Mouse (Mus musculus): ENCODE data around the gene Pold1. TPM values are rescaled to one million over a fixed set of nuclear protein-coding genes. Genes with fewer than 3 reads are reported as not detected.

Pold1 gene
- total RNA-seq, 2 experiments from 2014 or later: 32.0 to 35.2 TPM

DNA sequence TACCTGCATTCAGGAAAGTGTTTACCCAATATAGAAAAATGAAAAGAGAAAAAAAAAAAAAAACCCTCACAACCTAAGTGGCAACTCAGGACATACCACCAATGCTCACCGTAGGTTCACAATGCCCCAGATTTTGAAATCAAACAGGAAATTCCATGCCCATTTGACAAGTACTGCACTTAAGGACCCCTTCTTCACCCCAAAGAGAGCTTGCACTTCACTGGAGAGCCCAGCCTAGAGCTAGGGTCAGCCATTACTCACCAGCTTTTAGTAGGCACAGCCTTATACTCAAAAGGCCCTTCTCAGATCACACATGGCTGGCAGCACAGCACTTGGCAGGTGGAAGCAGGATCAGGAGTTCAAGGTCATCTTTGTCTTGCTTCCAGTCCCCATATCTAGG is 34.5 kb upstream of the Pold1 start:
- no peak for DNase-seq (ENCODE audit: low spot score in 2 of 2)

- DNase-seq (ENCODE audit: low spot score in 2 of 2): no peak
Measured at GRCm38 (mm10) chr7:44582709-44583108, 34.1 kb upstream of the Pold1 start.

GRCm38 (mm10) chr7:44581637-44582036 is 33.0 kb upstream of the Pold1 start:
- DNase-seq (ENCODE audit: low spot score in 2 of 2): no peak

GRCm38 (mm10) chr7:44576333-44576844 is 27.7 kb upstream of the Pold1 start:
- no peak for DNase-seq (ENCODE audit: low spot score in 2 of 2)

- DNase-seq (ENCODE audit: low spot score in 2 of 2): no peak
Measured at GRCm38 (mm10) chr7:44572956-44573484, 24.4 kb upstream of the Pold1 start.

GRCm38 (mm10) chr7:44572213-44572701 is 23.6 kb upstream of the Pold1 start, which contains the start of gene Napsa:
Gene Napsa (plus strand): TSS chr7:44572380.
- no peak for DNase-seq (ENCODE audit: low spot score in 2 of 2)

- DNase-seq (ENCODE audit: low spot score in 2 of 2): no peak
Measured at GRCm38 (mm10) chr7:44571811-44572210, 23.2 kb upstream of the Pold1 start.

GRCm38 (mm10) chr7:44570989-44571388 is 22.3 kb upstream of the Pold1 start:
- no peak for DNase-seq (ENCODE audit: low spot score in 2 of 2)

DNA sequence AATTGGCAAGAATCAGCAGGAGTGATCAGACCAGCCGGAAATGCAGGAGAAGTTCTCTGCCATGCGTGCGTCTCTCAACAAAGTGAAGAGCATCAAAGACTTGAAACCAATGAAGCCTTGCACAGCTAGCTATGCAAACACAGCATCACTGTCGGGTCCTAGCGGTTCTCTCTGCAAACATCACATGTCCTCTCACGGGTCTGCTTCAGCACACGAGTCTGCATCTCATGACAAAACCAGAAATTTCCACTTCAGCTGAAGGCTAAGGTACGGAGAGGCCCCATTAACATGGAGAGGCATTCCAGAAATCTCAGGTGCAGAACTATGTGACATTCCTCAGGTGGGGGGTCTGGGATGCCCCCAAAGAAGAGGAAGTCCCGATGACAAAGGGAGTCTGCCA is 20.2 kb upstream of the Pold1 start:
- DNase-seq (ENCODE audit: low spot score in 2 of 2): no peak

DNA sequence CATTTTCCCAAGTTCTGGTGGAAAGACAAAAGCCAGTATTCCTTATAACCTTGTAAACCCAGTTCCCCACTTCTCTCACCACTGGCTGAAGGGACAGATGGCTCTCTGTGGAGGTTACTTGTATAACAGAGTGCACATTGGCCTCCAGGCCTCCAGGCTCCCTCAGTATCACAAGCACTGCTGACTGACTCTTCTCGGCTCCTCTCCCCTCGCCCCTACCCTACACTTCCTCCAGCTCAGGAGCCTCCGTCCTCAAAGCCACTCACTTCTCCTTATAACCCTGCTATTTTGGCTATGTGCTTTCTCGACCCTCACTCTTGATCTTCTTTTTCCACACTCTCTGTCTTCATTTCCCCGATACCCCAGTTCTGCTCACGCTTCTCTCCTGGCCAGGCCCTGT is 16.8 kb upstream of the Pold1 start:
- no peak for DNase-seq (ENCODE audit: low spot score in 2 of 2)

DNA sequence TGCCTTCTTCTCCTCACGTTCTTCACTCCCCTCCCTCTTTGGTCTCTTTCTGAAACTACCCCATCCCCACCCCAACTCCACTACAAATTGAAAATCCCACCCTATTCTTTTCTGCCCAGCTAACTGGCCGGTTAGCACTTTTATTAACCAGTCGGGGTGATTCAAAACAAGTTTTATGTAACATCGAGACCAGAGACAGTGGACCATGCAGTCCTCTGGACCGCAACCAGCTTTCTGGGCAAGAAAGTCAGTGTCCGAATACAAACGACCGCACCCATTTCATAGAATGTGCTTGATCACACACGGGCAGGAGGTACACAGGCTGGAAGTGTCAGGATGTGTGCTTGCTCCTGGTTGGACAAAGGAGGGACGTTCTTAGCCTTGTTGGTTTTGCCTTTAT is 15.8 kb upstream of the Pold1 start:
- DNase-seq (ENCODE audit: low spot score in 2 of 2): no peak

DNA sequence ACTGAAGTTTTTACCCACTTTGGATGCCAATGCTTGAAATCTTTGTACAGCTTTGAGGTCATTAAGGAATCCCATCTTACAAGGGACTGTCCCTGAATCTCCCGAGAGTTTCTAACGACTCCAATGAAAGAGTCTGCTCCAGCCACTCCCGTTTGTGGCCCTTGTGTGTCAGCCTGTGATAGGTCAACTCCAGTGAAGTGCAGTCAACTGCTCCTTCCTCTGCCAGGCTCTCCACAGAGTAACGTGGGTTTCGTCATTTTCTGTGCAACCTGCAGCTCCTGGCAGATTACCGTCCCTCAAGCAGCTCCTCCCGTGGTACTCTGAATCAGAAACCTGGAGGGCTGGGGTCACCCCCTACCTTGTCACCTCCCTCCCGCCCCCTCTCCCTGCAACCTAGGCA is 14.6 kb upstream of the Pold1 start:
- no peak for DNase-seq (ENCODE audit: low spot score in 2 of 2)

- DNase-seq (ENCODE audit: low spot score in 2 of 2): peak; percentile 62 to 66
Measured at GRCm38 (mm10) chr7:44560435-44561400, 12.1 kb upstream of the Pold1 start.

- no peak for DNase-seq (ENCODE audit: low spot score in 2 of 2)
Measured at GRCm38 (mm10) chr7:44557629-44558028, 9.0 kb upstream of the Pold1 start.

GRCm38 (mm10) chr7:44553826-44554225 is 5.2 kb upstream of the Pold1 start, which contains the start of gene Nr1h2:
Gene Nr1h2 (minus strand): TSS chr7:44553951.
- DNase-seq (ENCODE audit: low spot score in 2 of 2): peak; percentile 92 to 96

- DNase-seq (ENCODE audit: low spot score in 2 of 2): peak; percentile 70 to 88
Measured at GRCm38 (mm10) chr7:44553196-44553764, 4.6 kb upstream of the Pold1 start.

DNA sequence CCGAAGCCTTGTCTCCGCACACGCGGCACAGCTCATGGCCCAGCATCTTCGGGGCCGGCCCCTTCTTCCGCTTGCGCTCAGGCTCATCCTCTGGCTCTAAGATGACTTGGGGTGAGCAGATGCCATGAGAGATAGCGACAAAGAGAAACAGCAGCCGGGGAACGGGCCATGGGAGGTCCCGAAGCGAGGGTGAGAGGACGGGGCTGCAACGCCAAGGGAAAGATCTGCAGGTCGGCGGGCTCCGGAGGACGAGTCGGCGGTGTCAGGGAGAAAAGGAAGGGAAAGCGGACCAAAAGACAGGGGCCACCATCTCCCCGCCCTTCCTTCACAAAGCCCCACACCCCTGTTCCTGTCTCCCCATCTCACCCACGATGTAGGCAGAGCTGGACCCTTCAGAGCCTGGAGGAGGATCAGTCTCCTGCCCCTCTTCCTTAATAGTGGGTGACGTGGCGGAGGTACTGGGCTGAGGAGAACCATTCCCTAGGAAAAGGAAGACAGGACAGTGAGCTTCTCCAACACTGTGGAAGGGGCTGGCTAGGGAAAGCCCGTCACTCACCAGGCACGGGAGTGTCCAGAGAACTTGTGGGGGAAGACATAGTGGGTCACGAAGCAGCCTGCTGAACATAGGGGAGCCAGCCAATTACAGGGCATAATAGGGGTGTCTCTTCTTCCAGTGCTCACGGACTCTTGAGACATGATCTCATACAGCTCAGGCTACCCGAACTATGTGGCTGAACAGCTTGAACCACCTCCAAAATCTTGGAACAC is 3.7 kb upstream of the Pold1 start:
- no peak for DNase-seq (ENCODE audit: low spot score in 2 of 2)

GRCm38 (mm10) chr7:44551731-44552130 is 3.1 kb upstream of the Pold1 start:
- DNase-seq (ENCODE audit: low spot score in 2 of 2): no peak

GRCm38 (mm10) chr7:44551301-44551700 is 2.7 kb upstream of the Pold1 start:
- no peak for DNase-seq (ENCODE audit: low spot score in 2 of 2)

DNA sequence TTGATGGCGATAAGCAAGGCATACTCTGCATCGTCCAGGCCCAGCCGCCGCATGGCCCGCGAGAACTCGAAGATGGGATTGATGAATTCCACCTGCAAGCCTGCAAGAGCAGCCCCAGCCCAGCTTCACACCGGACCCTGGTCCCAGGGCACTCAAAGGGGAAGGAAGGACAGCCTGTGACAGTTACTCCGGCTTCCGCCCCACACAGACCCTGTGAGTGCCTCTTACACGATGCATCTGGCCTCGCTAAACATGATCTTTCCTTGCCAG is 1.7 kb upstream of the Pold1 start:
- DNase-seq (ENCODE audit: low spot score in 2 of 2): no peak
